Mouse (Mus musculus): ENCODE results near the gene Hyal1. TPM values are rescaled to one million over a fixed set of nuclear protein-coding genes. Genes with fewer than 3 reads are reported as not detected.
A peak's percentile ranks its signal among the peaks of the same experiment; 100 is the strongest.

Gene Hyal1
- total RNA-seq, 2 experiments from 2014 or later = 4.4 to 6.8 TPM

DNA sequence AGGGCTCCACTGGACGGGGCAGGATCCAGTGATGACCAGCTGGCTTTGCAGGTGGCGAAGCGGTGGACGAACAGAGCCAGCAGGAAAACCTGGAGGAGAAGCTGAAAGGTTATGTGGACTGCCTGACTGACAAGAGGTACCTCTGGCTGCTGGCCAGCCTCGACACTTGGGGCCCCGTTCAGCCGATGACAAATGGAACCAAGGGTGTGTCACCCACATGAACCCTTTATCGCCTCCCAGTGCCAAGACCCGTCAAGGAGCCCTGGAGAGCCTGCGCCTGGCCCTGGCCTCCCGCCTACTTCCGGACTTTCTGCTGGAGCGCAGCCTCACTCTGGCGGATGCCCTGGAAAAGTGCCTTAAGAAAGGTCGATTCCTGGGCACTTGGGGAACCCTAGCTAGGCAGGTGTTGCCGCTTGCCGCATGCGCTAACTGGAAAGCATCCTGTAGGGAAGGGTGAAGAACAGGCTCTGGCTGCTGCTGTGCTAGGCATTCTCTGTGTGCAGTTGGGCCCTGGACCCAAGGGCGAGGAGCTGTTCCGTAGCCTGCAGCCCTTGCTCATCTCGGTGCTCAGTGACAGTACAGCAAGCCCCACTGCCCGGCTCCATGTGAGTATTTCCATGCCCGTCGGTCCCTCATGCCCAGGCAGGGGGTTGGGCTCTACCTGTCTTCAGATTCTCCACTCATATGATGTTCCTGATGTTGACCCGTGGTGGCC lies 13.5 kb downstream of the Hyal1 start:
- intact Hi-C loops (cut with DNase I) = no loop called here
- no peak for DNase-seq (ENCODE audit: low spot score in 2 of 2)

DNA sequence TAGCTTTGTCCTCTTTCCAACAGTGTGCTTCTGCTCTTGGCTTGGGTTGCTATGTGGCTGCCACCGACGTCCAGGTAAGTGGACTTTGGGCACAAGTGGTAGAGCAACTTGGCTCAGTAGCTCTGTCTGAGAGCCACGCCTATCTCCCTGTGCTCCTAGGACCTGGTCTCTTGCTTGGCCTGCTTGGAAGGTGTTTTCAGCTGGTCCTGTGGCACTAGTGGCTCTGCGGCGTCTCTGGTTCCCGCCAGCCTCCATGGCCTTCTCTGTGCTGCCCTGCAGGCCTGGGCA lies 14.0 kb downstream of the Hyal1 start:
- DNase-seq (ENCODE audit: low spot score in 2 of 2) = no peak
- intact Hi-C loops (cut with DNase I) = no loop called here

DNA sequence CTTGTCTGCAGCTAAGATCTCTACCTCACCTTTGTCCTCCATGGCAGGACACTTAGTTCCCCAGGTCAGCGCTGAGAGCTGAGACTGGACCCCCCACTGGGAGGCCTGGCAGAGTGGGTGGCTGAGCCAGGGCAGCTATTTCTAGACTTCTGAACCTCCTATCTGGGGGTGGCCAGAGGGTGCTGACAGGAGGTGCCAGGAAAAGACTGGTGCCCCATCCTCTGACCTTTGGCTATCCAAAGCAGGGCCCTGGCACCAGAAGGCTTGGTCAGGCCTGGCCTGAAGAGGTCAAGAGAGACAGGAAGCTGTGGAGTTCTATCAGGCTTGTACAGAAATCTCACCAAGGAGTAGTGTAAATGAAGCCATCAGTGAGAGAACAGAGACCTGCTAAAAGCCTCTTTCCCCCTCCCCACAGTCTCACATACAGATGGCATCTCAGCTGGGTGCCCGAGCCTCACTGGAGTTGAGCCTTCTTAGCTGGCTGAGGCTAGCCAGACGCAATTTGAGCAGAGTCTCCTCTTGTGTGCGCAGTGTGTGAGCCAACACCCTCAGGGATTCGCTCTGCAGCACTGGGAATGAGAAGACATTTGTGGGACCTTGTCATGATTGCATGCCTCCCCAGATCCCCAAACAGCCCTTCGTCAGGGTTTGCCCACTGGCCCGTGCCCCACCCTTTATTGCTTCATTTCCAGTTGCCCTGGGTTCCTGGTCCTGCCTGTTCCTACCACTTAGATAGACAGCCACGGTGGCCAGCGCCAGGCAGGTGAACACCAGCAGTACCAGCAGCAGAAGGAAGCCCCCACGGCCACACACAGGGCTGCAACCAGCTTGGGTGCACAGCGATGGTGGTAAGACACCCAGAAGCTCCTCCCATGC lies 16.6 kb downstream of the Hyal1 start:
- DNase-seq (ENCODE audit: low spot score in 2 of 2) = no peak
- intact Hi-C loops (cut with DNase I) = no loop called here

DNA sequence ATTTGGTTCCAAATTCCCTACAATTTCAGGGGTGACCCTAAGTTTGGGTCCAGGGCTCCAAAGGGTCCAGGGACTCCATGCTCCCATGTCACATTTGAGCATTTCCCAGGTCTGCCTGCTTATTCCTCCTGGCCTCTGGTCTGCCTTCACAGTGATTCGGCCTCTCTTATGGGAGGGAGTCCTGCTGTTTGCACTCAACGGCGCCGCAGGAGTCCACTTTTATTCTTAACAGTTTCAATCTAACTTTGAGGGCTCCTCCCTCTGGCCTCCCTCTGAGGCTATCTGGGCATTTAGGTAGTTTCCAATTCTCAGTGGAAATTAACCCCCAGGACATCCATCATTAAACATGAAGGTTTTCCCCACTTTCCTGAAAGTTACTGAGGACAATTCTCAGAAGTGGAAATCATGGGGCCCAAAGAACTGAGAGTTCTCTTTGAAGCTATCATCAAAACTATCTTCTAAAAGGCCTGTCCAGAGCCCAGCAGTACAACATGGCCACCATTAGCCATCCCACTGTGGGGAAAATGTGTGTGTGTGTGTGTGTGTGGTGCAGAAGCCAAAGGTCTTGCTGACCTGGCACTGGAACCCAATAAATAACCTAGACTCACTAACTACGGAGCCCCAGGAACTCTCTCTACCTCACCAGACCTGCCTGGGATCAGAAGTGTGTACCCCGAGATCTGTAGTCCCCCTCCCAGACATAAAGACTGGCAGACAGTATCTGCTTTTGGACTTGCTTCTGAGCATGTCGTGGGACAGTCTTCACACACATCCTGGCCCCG lies 17.7 kb downstream of the Hyal1 start:
- intact Hi-C loops (cut with DNase I) = no loop called here

DNA sequence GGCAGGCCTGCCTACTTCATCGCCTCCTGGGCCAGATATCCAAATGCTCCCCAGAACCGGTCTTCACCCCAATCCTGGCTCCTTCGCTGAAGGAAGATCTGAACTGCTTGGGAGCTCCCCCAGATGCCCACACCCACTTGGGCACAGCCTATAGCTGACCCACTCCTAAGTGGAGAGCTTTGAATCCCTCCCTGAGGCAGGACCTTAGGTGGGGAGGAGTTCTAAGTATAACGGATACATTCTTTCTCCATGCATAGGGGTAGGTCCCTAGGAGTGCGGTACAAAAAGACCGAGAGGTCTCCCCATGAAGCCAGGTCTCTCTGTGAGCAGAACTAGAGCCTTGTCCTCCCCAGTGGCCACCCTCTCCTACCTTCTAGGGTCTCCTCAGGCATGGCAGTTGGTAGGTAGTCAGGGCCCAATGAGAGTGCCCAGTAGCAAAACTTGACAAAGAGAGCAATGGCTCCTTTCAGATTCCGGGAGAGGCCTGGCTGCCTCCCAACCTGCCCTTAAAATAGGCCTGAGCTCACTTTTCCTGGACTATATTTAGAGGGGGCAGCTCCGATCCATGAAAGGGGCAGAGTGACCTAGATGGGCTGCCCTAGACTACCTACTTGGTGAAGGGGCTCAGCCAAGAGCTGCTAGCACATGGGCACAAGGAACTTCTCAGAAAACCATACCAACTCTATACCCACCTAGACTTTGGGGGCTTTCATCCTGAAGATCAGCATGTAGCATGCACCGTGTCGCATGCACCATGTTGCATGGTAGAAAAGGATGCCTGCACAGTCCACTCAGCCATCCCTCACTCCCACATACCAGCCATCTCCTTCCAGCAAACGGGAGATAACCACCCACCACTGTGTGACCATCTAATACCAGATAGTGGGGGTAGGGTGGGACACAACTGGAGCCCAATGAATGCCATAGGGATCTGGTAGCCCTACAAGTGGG lies 20.2 kb downstream of the Hyal1 start:
- intact Hi-C loops (cut with DNase I) = no loop called here

More for the DNA sequence above, 17.7 kb downstream of the Hyal1 start:
- no peak for DNase-seq (ENCODE audit: low spot score in 2 of 2)

DNA sequence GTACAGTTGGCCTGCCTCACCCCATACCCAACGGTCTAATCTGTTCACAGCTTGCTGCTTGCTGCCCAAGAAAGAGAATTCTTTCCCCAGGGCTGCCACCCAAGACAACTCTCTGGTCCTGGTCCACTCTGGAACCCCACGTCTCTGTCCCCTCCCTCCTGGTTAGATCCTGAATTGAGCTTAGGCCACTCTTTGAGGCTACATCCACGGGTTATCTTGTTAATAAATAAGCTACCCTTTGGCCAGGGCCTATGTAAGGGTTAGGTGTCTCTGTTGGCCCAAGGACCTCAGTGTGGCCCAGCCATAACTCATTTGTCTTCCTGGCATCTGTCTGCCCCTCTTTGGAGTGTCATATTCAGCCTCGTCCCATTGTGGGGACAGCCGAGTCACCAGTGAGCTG lies 21.7 kb downstream of the Hyal1 start:
- intact Hi-C loops (cut with DNase I) = no loop called here
- no peak for DNase-seq (ENCODE audit: low spot score in 2 of 2)

More for the DNA sequence above, 20.2 kb downstream of the Hyal1 start:
- DNase-seq (ENCODE audit: low spot score in 2 of 2) = no peak

DNA sequence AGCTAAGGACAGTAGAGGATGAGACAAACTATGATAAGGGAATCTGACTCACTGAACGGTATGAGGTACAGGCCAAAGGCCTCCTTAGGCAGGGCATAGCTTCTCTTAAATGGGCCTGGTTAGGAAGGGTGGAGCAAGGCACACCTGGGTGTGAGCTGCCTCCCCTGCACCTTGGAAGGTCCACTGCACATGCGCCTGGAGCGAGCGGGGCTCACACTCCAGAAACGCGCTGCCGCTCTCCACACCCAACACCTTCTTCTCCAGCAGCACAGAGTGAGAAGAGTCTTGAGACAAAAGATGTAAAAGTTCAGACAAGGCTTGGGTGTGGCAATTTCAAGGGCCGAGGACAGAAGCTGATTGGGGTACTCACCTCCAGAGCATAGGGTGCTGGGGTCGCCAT lies 22.7 kb downstream of the Hyal1 start:
- intact Hi-C loops (cut with DNase I) = no loop called here
- no peak for DNase-seq (ENCODE audit: low spot score in 2 of 2)

DNA sequence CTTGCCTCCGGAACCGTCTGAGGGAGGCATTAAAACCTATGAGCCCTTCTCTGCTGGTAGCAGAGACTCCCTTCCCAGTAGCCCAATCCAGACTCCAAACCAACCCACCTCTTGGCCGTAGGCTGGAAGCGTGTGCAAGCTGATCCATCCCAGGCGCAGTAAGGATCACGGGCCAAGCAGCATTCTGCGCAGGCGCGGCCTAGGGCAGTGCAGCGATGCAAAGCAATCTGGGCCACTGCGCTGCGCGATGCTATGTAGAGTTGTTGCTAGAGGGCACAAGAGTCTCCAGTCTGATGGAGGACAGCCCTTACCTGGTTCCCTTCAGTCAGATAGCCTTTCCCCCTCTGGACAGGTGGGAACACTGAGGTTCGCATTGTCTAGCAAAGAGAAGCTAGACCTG lies 23.1 kb downstream of the Hyal1 start:
- intact Hi-C loops (cut with DNase I) = loop anchor here (5.0 kb wide), 1 partner anchor 137 kb away; no protein-coding TSS in a partner anchor
- peak in 1 of 2 experiments; percentile 52 for DNase-seq (ENCODE audit: low spot score in 2 of 2)

DNA sequence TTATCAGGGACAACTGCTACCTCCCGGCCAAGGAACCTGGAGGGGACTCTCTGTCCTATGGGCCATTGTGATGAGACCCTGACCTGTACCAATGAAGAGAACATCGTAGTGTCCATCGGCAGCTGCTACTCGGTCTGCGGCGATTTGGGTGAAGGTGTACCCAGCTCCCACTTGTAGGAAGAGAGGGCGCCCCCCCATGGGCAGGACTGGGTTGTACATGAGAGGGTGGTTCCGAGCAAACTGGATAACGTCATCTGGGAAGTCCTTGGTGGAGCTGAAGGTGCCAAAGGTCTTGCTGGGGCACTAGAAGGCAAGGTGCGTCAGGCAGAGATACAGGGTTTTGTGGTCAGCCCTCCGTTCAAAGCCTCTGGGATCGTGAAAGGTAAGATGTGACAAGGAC lies 24.0 kb downstream of the Hyal1 start:
- intact Hi-C loops (cut with DNase I) = loop anchor here (5.0 kb wide), 1 partner anchor 137 kb away; no protein-coding TSS in a partner anchor
- no peak for DNase-seq (ENCODE audit: low spot score in 2 of 2)

DNA sequence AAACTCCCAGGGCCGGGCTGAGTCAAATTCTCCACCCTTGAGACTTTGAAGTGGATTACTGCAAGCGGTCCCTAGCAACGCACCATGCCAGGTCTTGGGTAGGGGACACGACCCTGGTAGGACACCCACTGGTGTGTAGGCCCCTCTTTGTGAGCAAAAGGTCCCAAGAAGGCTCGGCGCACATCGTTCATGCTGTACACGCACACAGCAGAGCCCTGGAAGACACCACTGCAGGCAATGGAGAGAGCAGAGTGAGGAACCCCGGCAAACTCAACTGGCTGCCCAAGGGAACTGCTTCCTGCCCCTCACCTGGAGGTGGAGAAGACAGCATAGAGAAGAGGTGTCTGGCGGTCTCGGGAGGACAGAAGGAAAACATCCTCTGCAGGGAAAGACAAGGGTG lies 24.5 kb downstream of the Hyal1 start:
- DNase-seq (ENCODE audit: low spot score in 2 of 2) = no peak
- intact Hi-C loops (cut with DNase I) = loop anchor here (5.0 kb wide), 1 partner anchor 136 kb away; no protein-coding TSS in a partner anchor

DNA sequence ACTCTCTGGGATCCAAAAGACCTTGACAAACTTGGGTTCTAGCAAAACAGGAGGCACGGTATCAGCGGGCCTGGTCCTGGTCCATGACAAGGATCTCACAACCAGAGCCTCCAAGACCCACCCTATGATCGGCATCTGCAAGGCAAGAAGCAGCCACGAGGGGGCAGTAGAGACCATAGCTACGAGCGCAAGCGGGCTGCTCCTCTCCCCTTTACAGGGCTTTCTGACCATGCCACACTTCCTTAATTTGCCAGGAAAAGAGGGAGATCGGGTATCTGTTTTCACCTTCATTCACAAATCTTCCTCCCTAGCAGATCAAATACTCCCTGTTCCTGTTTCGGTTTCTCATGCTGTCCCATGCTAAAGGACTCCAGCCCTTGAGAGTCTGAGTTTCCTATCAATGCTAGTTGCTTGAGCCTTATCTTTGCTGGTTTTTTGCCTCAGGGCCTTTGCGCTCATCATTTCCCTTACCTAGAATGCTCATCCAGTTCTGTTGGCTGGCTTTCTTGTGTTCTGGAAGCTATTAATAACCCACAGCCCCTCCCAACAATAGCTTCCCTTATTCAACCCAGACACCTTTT lies 25.4 kb downstream of the Hyal1 start:
- peak; percentile 84 to 87 for DNase-seq (ENCODE audit: low spot score in 2 of 2)
- intact Hi-C loops (cut with DNase I) = loop anchor here (1.0 to 5.0 kb wide), 3 partner anchors 42 to 135 kb away; no protein-coding TSS in a partner anchor

DNA sequence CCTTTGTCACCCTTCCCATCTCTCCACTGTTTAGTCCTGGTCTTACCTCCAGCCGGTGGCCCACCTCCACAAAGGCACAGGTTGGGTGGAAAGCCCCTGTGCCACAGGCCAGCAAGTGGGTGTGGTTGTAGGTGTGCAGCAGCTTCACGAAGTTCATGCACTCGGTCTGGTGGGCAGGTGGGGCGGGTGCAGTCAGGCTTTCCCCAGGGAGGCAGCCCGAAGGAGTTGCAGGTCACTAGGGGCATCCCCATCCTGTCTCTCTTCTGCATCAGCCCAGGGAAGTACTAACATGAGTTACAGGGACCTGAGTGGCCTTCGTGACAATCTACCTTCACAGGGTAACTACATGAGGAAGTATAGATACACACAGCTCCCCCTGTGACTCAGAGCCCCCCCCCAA lies 26.5 kb downstream of the Hyal1 start:
- DNase-seq (ENCODE audit: low spot score in 2 of 2) = no peak
- intact Hi-C loops (cut with DNase I) = loop anchor here (2.0 to 5.0 kb wide), 2 partner anchors 74 to 134 kb away; no protein-coding TSS in a partner anchor

DNA sequence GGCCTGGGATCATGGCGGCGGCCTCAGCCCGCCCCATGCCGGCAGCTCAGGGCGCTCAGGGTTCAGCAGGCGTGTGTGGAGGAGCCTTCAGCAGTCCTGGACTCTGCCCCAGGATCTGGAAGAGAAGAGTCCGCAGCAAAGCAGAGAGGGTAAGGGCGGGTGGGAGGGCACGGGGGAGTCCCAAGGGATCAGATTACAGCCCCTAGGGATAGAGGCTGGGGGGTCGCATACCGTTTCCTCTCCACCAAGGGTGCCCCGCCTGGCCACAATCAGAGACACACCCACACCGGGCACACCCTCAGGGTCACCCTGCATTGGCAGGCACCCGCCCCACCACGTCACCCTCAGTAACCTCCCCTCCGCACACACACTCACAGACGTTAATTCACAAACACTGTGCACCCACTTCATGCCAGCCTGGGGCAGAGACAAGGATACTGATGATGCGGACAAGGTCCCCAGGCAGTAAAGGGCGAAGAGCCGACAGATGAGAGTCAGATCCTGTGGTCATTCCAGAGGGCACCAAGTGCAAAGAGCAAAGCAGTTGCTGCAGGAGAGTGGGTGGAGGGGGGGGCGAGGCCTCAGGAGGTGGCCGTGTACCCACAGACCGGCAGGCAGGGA lies 28.4 kb downstream of the Hyal1 start:
- intact Hi-C loops (cut with DNase I) = no loop called here
- no peak for DNase-seq (ENCODE audit: low spot score in 2 of 2)

DNA sequence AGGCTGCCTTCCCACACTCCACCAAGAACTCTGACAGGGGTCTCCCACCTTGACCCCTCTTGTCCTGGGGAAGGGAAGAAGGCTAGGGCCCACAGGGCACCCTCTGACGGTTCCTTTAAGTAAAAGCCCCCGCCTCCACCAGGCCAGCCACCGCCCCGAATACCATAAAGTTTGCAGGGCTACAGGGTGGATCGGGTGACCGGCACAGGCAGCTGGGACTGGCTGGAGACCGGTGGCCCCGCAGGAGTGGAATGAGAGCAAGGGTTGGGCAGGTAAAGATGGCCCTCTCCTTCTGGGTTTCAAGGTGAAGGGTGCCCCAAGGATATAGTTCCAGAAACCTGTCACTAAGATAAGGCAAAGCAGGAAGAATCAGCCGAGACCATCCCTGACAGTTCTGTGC lies 29.9 kb downstream of the Hyal1 start:
- DNase-seq (ENCODE audit: low spot score in 2 of 2) = no peak
- intact Hi-C loops (cut with DNase I) = no loop called here

DNA sequence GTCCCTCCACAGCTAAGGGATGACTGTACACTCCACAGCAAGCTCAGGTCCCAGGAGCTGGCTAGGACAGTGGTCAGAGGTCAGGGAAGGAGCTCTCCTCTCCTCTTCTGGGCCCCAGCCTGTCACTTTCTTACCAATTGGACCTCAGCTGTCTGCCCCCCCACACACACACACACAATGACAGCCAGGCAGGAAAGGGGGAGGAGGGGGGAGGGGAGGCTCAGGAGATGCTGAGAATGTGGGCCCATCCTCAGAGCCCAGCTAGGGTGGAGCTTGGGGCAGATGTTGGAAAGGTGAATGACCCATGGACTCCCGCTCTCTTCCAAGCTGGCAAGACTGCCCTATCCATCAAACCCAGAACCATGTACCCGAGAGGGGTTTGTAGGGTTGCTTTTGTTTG lies 30.3 kb downstream of the Hyal1 start:
- intact Hi-C loops (cut with DNase I) = no loop called here
- DNase-seq (ENCODE audit: low spot score in 2 of 2) = no peak

DNA sequence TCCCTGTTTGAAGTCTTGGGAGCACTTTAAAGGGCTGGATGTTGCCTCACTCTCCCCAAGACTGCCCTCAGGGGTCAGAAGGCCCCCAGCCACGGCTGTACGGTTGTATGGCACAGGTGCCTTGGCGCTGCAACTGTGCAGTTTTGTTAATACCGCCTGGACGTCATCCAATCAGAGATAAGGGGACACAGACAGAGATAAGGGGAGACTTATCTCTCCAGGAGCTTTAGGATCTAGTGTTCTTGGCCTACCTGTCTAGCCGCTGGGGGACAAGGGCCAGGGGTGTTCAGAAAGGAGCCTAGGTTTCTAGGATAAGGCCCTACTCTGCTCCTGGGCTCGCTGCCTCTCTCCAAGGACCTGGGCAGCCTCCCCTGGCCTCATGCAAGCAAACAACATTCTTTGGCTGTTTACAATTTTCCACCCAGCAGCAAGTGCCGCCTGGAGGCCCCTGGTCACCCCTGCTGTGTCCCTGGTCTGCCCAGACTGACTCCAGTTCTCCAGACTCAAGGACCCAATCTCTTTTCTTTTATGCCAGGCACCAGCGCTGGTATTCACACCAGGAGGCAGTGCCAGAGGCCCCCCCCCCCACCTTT lies 31.0 kb downstream of the Hyal1 start:
- intact Hi-C loops (cut with DNase I) = no loop called here
- no peak for DNase-seq (ENCODE audit: low spot score in 2 of 2)

DNA sequence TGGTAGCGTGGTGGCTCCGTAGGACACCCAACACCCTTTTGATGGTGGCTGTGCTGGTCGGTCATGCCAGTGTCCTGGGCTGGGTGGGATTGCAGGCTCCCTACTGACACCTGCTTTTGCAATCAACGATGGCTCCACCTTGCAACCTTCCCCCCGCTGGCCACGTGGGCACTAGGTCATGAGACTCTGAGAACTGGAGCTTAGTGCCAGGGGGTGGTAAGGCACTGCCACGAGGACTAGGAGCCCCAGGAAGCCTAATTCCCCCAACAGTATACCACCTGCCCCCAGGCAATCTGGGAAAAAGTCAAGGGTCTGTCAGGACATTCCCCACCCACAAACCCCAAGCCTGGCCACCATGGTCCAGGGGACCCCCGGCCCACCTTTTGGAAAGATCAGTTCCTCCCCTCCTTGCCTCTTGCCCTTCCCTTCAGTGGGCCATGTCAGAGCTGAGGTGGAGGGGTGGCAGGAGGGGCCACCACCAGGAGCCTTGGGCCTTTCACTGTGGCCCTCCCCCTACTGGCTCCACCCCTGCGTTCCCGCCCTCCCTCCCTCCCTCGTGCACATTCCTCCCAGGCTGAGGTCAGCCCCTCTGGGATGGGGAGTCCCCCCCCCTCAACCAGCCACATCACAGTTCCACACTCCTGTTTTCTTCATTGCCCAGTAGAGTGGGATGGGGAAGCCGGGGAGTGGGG lies 32.2 kb downstream of the Hyal1 start, which contains the start of gene Sema3b:
TSS of gene Sema3b (minus strand) at position 489 of the 692 bp plus-strand sequence.
- DNase-seq (ENCODE audit: low spot score in 2 of 2) = no peak
- intact Hi-C loops (cut with DNase I) = no loop called here

All from left cerebral cortex, postnatal 36 days (tissue).